Mouse (Mus musculus): ENCODE measurements around the gene Npb.
A peak's percentile ranks its signal among the peaks of the same experiment; 100 is the strongest.

Gene Npb

GRCm38 (mm10) chr11:120631726-120632448, 23.6 kb downstream of the Npb start:
- no peak for DNase-seq (ENCODE audit: low spot score)

GRCm38 (mm10) chr11:120632559-120633519, 24.6 kb downstream of the Npb start:
- peak; percentile 76 for DNase-seq (ENCODE audit: low spot score)

GRCm38 (mm10) chr11:120633520-120634343, 25.5 kb downstream of the Npb start, which contains the start of gene Mafg:
Gene Mafg, minus strand, starts transcription at chr11:120633600.
- DNase-seq (ENCODE audit: low spot score), result peak; percentile 92

GRCm38 (mm10) chr11:120634810-120635209, 26.5 kb downstream of the Npb start:
- DNase-seq (ENCODE audit: low spot score), result no peak

GRCm38 (mm10) chr11:120641255-120641654, 33.0 kb downstream of the Npb start:
- DNase-seq (ENCODE audit: low spot score), result no peak

- DNase-seq (ENCODE audit: low spot score), result no peak
Measured at GRCm38 (mm10) chr11:120641869-120642268, 33.6 kb downstream of the Npb start.

- no peak for DNase-seq (ENCODE audit: low spot score)
Measured at GRCm38 (mm10) chr11:120642939-120643600, 34.8 kb downstream of the Npb start.

GRCm38 (mm10) chr11:120643601-120643987, 35.3 kb downstream of the Npb start, which contains the start of gene Pycr1:
Gene Pycr1, minus strand, starts transcription at chr11:120643769.
- peak; percentile 89 for DNase-seq (ENCODE audit: low spot score)

- no peak for DNase-seq (ENCODE audit: low spot score)
Measured at GRCm38 (mm10) chr11:120647047-120647830, 39.0 kb downstream of the Npb start.

GRCm38 (mm10) chr11:120648001-120648476, 39.8 kb downstream of the Npb start, which contains the start of gene Myadml2:
Gene Myadml2, minus strand, starts transcription at chr11:120648158.
- no peak for DNase-seq (ENCODE audit: low spot score)

GRCm38 (mm10) chr11:120651872-120652271, 43.6 kb downstream of the Npb start:
- DNase-seq (ENCODE audit: low spot score), result no peak

- no peak for DNase-seq (ENCODE audit: low spot score)
Measured at GRCm38 (mm10) chr11:120654741-120655140, 46.5 kb downstream of the Npb start.

- DNase-seq (ENCODE audit: low spot score), result no peak
Measured at GRCm38 (mm10) chr11:120657301-120657700, 49.0 kb downstream of the Npb start.

Data from ovary, adult 18-20 months (tissue).